Mouse (Mus musculus) embryo, embryonic 11 days (tissue): ENCODE measurements at regions not wholly inside any gene's neighbourhood (a gene's known extent, or its start where the extent isn't known, plus 50 kb on each side); places are given as distances from the start of the nearest gene placed in this dataset.

ENCODE experiments used
- DNase-seq: peaks from one replicate; pipeline ENCODE4 v3.0.0-alpha.2; 2015

DNA sequence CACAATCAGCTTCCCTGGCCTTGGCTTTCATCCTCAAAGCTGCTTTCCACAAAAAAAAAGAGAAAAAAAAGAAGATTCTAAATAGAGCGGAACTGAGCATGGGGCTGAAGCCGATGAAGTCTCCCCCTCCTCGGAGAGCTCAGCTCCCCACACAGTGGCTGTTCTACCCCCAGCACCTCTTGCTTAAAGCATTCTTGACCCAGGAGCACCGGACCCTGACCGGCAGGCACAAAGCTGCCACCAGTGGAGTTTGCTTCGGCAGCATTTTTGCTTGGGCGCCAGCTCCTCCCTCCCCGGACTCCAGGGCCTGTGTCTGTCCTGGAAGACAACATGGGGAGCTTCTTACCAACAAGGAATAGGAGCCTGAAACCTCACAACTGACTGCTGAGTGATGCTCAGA is 249.4 kb downstream of the Sox9 start:
- no peak for DNase-seq

DNA sequence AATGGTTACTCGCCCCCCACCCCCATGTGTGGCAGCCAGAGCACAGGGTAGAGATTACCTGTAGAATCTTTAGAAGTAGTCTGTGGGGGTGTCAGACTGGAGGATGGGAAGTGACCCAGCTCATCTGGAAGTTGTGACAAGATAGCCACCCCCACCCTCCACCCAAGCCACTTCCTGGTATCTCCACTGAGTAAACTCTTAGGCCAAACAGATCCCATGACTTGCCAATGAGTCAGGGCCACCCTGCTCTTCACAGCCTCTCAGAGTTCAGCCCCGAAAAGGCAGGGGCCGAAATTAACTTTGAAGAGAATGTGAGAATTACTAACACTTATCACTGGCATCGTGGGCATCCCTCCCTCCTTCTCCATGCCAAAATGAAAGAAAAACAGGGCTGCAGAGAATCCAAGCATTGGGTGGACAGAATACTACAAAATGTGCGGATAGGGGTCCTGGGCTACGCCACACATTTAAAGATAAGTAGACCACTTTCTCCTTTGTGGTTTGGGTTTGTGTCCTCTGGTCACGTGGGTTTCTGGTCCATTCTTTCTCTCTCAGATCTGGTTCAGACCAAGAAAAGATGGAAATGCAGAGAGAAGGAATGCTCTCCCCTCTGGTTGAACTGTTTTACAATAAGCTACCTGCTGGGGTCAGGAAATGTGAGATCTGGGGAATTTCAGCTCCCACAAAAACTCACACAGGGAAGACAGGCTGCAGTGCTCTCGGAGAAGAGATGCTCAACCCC is 250.6 kb downstream of the Sox9 start:
- DNase-seq: no peak

DNA sequence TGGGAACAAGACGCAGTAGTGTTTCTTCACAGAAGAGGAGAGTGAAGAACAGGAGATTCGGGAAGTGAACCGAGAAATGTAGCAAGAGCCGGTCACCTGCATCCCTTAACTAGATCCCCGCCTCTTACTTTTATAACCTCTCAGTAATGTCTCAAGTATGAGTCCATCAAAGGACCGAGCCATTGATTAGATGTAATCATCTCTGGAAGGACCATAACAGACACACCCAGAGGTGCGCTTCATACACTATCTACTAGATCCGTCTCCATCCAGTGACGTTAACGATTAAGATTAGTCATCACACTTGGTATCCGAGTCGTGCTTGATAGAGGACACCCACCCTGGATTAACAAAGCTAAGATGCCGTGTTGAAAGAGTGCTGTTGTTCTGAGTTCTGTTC is 252.9 kb downstream of the Sox9 start:
- no peak for DNase-seq

DNA sequence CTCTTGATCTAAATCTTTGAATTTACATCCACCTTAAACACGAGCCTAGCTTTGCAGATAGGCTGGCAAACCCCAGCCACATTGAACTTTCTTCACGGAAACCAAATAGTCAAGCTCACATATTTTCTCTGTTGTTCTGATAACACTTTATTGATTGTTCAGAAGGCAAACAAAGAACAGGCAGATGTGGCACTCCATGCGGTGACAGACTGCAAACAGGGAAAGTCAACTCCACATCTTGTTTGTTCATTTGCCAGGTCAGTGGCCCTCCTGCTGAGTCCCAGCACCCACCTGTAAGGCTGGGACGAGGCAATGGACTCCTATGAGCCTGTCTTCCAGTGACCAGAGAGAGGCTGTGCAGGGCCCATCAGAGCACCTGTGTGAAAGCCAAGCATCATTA is 255.7 kb downstream of the Sox9 start:
- no peak for DNase-seq

DNA sequence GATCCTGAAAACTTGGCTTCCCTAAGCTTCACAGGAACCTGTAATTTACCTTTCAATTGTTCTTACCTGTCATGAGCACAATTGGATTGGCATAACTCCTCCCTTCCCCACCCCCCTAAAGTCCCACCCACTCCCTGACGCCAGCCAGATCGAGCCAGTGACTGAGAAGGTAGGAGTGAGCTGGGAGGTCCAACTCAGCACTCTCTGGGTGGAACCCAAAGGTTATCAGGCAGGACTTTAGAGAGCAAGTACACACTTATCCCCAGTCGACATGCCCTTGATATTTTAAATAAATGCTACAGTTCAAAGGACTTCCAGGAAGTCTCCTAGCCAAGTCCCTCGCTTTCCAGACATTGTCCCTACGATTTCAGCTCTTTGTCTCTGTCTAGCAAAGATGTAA is 260.7 kb downstream of the Sox9 start:
- no peak for DNase-seq

DNA sequence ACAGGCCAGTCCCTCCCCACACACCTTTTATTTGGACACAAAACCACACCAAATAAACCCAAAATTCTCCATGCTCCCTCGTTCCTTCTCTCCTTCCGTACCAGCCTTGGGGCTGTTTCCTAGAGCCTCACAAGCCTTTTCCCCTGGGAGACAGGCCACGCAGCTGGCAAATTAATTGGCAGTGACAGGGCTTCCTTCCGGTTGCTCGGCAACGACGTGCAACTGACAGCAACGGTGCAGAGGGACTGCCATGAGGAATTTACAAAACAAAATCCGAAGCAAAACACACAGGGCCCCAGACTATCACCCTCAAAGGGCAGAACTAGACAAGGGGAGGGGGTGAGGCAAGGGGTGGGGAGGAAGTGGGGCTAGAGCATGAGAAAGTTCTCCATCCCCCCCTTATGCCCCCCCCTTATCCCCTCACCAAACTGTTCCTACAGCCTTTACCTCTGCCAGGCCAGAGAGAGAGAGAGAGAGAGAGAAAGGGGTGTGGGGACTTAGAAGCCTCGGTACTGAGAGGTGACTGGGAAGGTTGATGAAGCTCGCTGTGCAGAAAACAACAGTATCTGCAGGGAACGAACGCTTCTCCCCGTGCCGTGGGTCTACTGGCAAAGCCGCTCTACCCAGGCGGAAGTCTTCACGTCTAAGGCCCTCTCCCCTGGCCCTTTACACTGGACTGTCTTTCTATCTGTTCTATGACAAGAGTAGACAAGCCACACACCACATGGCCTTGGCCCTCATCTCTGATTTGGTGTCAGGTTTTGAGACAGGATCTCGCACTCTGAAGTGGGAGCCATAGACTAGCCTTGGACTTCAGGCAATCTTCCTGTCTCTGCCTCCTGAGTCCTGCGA is 264.4 kb downstream of the Sox9 start:
- peak; percentile 91 for DNase-seq

DNA sequence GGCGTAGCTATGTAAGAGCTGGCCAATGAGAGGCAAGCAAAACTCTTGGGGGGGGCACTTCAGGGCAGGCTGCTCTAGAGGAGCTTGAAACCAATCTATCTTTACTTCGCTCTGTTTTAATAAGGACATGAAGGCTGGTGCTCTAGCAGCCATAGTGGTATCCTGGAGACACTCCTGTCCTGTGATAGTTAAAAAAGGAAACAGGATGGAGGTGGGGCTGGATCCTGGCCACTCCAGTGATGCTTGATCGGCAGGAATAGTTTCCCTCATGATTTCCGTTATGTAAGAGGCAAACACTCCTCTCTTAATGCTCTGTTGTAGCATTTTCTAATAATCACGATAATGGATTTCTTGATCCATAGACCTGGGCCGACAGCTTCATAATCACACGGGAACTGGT is 266.1 kb downstream of the Sox9 start:
- no peak for DNase-seq

DNA sequence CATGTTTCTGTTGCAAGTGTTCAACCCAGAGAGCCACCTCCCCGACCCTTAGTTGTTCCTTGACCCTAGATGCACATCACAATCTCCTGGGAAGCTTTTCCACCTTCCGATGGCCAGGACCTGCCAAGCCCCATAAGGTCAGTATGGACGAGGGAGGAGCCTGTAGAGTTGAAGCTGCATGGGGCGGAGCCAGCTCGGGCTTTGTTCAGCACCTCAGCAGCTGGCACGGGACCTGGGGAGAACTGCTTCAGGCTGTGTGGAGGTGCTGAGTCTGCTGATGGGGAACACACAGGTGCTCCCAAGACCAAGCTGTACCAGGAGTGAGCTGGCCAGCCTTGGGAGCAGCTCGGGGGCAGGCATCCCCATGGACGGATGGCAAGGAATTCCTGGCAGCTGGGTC is 267.6 kb downstream of the Sox9 start:
- no peak for DNase-seq

DNA sequence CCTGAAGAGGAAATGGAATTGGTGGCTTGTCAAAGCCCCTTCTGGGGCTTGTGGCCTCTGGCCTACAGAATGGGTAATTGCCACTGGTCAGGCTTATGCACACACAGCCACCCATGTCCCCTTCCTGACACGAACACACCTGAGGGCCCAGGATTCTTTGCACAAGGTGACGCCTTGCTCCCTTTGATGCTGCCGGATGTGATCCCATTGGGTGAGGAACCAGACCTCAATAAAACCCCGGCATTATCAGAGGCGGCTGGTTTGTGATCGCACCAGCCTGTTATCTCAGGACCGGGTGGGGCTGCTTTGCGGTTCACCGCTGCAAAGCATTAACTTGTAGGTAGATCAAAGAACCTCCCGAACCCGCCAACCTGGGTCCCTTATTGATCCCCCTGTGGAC is 270.5 kb downstream of the Sox9 start:
- no peak for DNase-seq

DNA sequence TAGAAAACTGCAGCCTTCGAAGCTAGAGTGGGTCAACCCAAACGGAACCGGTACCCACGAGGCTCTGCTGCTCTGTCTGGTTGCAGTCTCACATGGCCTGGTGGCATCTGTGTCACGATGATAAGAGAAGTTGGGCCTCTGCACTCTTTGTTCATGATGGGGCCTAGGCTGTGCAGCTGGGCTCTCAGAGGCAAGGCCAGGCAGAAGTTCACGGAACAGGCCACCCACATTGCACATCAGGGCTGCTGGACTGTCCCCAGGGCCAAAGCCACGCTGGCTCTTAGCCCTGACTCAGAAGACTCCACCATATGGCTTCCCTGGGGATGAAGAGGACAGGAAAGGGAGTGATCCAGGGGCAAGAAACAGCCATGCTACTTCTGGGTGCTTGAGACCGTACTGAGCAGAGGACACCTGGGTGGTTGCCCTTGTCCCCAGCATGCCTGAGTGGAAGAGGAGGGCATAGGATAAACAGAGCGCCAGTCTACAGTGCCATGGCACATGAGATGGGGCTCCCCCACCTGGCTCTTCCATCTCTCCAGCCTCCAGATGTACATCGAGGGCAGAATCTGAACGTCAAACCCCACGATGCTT is 274.1 kb downstream of the Sox9 start:
- no peak for DNase-seq

DNA sequence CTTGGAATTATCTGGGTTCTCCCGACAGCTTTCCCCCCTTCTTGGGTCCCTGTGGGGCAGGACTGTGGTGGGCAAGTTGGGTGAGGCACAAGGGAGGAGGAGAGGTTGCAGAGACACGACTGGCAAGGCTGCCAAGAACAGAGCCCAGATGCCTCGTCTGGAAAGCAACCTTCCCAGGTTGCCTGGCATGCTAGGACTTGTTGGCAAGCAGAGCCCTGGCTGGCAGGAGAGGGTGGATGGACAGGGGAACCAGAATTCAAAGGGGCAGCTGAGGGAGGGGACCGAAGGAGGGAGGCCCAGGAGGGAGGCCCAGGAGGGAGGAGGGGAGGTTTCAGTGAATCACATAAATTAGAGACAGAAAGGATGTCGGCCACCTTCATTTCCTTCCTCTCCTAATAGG is 274.8 kb downstream of the Sox9 start:
- peak; percentile 32 for DNase-seq

DNA sequence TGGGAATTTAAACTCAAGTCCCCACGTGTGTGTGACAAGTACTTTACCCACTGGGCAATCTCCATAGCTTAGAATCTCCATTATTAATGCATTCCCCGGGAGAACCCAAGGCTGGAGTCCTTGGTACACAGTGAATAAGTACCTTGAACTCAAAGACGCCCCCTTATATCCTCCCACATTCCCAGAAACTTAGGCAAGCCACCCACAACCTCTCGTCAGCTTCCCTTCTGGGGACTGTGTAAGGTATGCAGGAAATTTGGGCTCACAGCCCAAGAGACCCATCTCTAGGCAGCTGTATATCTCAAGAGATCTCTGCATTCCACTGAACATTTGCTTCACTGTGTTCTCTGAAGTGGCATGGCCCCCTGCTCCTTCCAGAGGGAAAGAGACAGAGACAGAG is 288.3 kb downstream of the Sox9 start:
- no peak for DNase-seq

DNA sequence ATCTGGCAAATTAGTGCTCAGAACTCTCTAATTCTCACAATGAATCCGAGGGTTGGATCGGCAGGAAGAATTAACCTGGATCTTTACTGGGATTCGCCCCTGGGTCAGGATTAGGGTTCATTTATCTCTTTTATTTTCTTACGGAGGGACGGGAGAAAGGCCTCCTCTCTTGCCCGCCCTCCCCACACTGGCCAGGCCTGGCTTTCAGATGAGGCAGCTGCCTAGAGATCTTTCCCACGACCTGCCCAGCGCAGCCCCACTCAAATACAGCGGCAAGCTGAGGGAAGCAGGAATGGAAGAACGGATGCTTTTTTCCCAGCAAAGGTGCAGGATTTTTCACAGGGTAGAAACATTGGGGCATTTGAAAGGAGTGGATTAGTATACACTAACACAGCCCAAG is 289.9 kb downstream of the Sox9 start:
- DNase-seq: no peak

DNA sequence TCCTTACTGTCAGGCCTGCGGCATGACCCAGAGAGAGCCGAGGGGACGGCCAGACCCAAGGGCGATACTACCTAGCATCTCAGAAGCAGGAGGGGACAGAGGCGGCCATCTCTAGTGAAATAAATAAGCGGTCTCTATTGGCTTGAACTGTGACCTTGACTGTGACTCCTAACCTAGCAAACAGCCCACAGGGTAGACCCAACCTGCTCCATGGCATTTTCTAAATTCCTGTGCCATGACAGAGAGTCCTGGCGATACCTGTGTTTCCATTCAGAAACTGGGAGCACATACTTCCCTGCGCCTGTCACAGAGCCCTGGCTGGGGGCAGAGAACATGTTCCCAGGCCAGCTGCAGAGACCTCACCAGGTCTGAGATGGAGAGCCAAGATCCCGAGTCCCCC is 292.3 kb downstream of the Sox9 start:
- DNase-seq: no peak

DNA sequence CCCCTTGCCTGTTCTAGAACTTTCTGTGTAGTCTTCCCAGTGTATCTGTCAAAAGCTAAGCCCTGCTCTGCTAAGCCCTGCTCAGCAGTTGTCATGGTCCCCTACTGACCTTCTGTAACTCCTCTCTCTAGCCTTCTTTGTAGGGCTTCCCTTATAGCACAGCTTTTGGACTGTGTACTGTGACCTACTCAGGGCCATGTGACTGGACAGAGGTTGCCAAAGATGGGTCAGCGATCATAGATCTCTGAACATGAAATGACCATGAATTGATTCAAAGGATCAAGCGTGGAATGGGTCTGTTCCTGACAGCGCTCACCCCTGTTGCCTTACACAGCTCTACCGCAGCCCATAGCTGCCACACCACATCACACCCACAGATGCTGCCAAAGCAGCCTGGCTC is 294.3 kb downstream of the Sox9 start:
- no peak for DNase-seq

DNA sequence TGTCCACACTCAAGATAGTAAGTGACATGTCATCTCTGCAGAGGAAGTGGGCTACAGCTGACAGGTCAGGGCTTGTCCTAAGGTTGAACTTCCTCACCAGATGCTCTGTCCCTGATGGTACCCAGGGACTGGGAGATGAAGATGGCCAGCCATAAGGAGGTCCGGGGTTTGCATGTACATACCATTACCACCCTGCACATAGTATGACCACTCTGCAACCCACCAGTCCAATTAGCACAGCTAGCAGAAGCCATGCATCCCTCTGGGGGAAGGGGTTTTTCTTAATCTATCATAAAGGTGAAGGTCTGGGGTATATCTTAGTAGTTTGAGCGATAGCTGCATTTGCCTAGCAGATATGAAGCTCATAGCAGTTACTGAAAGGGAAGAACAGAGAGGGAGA is 298.3 kb downstream of the Sox9 start:
- DNase-seq: no peak

DNA sequence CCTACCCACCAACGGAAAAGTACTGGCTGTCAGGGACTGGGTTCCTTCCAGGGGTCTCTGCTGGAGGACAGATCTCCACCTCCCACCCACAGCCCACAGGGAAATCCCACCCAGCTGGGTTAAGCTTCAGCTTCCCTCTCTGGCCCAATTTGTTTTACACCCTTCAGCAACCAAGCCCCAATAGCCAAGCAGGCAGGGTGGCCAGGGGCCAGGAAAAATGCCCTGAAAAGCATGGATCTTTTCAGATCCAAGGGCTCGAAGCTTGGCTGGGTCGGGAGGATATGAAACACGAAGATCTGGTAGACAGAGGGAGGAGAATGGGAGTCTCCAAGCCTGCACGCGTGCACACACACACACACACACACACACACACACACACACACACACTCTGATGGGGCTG is 302.4 kb downstream of the Sox9 start:
- DNase-seq: no peak

DNA sequence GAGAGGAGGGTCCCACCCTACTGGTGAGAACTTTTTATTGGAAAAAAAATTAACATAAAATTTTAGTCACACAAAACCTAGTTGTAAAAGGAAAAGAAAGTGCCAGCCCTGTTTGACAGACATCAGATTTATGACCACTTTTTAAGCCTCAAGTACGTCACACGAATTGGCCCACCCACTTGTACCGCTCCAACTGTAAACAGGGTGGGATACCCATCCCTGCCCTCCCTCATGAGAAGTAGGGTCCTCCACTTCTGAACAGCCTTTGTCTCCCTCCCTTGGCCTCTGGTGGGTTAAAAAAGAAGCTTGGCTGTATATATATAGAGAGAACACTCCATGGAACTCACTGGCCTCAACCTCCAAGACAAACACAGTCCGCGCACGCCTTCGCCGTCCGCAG is 303.5 kb downstream of the Sox9 start:
- DNase-seq: no peak

DNA sequence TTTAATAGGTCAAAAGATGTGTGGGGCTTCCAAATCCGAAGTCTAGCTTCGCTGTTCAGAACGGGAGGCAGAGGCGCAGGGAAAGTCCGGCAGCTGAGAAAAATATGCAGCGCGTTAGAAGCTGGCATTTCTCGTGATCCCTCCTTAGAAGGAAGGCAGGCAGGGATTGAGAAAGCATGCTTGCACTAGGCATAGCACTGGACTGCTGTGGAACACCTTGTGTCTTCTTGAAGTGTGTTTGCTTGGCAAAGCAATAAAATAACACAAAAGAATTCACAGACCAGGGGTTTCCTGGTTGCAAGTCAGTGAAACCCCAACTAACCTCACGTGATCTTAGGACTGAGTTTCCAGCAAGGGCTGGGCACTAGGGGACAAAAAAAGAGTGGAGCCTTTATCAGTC is 305.1 kb downstream of the Sox9 start:
- no peak for DNase-seq

DNA sequence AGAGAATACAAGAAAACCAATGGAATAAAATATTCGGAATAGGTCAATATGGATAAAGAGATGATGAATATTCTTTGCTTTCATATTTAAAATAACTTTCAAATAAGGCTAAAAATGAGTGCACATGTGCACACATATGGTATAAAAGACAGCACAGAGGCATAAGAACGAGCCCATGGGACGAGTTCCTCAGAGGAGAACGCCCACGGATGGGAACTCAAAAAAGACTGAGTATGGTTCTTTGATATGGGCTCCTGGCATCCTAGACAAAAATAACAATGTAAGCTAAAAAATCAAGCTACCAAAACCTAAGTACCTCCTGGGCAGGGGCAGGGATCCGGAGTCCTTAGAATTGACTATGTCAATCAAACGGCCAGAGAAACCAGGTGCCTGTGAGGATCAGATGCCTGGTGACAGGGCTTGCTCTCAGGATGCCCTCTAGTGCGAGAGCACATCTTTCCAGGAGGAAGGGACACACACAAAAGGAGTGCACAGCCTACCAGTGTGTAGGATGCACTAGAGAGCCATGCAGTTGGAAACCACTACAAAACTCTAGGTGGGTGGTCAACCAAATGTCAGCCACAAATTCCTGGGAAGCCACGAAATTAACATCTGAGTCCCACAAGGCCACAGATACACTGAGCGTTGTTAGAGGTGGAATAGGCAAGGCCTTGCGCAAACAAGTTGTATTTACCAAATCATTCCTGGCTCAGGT is 307.8 kb downstream of the Sox9 start:
- DNase-seq: no peak

DNA sequence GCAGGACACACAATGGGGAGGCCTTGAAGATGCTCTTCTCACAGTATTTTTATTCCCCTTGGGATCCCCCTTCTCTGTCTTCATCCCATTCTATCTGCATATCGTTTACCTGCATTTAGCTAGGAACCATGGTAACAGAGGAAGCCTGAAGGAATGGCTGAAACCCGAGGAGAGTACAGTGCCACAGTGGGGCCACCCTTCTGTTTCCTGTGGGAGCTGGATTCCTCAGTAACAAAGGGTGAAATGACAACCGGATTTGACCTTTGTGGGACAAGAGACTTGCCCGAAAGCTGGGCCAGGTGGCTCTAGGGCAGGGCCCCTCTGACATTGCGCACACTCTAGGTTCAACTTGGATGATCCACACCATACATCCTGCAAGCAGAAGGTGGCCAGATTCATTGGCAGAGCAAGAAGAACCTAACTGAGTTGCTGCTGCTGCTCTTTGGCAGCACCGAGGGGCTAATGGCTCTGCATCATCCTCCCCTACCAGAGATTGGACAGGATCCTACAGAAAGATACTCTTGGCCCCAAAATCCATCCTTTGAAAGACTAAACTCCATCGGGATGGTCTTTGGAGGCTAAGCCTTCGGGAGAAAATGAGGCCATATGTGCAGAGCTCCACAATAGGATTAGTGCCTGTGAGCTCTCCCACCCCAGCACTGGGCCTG is 310.0 kb downstream of the Sox9 start:
- DNase-seq: no peak

DNA sequence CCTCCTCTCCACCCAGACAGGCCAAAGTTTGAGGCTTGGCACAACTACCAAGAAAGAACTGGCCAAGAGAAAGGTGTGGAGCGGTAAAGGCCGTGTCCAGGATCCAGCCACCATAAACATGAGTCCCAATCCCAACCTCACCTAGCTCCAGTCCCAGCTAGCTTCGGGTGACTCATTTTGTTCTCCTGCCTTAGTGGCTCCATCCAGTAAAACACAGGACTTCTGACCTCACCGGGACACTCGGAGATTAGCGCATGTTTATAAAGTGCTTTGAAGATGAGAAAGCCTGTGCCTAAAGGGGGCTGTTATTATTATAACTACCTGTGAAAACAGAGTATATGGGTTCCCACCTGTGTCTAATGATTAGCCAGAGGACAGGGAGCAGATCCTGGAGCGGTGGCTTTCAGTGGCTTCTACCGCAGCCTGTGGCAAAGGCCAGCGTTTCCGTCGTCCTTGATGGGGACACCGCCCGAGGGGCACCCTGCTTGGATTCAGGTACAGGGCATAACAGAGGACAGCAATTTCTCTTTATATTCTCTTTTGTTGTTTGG is 311.9 kb downstream of the Sox9 start:
- no peak for DNase-seq

DNA sequence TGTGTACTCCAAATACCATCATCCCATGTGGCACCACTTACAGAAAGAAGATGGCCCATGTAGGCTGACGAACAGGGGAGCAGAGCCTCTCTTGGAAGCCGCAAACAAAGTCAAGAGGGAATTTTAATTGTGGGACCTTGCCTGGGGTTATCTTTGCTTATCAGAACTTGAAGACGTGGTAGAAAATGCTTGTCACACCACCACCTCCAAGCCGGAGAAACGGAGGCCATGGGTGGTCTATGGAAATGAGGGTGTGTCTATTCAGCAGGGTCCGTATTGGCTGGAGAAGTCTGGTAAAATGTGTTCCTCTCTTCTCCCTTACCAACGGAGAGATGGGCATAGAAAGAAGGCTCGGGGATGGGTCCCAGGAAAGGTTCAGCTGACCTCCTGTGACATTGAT is 313.6 kb downstream of the Sox9 start:
- DNase-seq: no peak
